Mouse (Mus musculus): ENCODE measurements around the gene Gm20388. TPM values are rescaled to one million over a fixed set of nuclear protein-coding genes. Genes with fewer than 3 reads are reported as not detected.

Gene Gm20388
- polyA plus RNA-seq, 1 experiment from 2014 or later = not detected

GRCm38 (mm10) chr8:122497016-122497734 is 2586.5 kb downstream of the Gm20388 start:
- Histone ChIP-seq H3K4me3 (no peak overlapping the region), H3K4me1 (no peaks in the 10 kb centered on the region), H3K27ac (replicated peaks) (no peak overlapping the region), H3K27me3 (no peaks in the 10 kb centered on the region), H3K9me3 (no peaks in the 10 kb centered on the region), H3K4me2 (replicated peaks) (no peak overlapping the region), H3K9ac (replicated peaks) (no peak overlapping the region), H3K36me3 (no peaks in the 10 kb centered on the region)
- no peak for ATAC-seq (replicated peaks)
- whole genome bisulfite sequencing = 81% methylated on average over 11 of the region's 12 CpGs

- WGBS = 64% methylated on average over 17 of the region's 17 CpGs
- Histone ChIP-seq H3K9me3 (no peaks in the 10 kb centered on the region), H3K4me1 (no peaks in the 10 kb centered on the region), H3K27ac (replicated peaks) (no peak overlapping the region), H3K9ac (replicated peaks) (no peak overlapping the region), H3K36me3 (no peaks in the 10 kb centered on the region), H3K4me3 (no peak overlapping the region), H3K27me3 (no peaks in the 10 kb centered on the region), H3K4me2 (replicated peaks) (no peak overlapping the region)
- no peak for ATAC-seq (replicated peaks)
Observed at GRCm38 (mm10) chr8:122497912-122498311, 2587.3 kb downstream of the Gm20388 start.

GRCm38 (mm10) chr8:122500856-122501255 is 2590.2 kb downstream of the Gm20388 start:
- WGBS = 31% methylated on average over 10 of the region's 10 CpGs
- Histone ChIP-seq H3K4me1 (no peaks in the 10 kb centered on the region), H3K9ac (replicated peaks) (no peak overlapping the region), H3K27me3 (no peaks in the 10 kb centered on the region), H3K27ac (replicated peaks) (no peak overlapping the region), H3K36me3 (no peaks in the 10 kb centered on the region), H3K4me3 (no peak overlapping the region), H3K4me2 (replicated peaks) (no peak overlapping the region), H3K9me3 (no peaks in the 10 kb centered on the region)
- ATAC-seq (replicated peaks) = peak; percentile 43; the same call in 1 of the 2 replicates

GRCm38 (mm10) chr8:122511552-122511951 is 2600.9 kb downstream of the Gm20388 start:
- Histone ChIP-seq H3K4me1 (no peaks in the 10 kb centered on the region), H3K36me3 (no peaks in the 10 kb centered on the region), H3K9me3 (no peaks in the 10 kb centered on the region), H3K9ac (replicated peaks) (no peak overlapping the region), H3K4me2 (replicated peaks) (no peak overlapping the region), H3K27ac (replicated peaks) (no peak overlapping the region), H3K4me3 (no peak overlapping the region), H3K27me3 (no peaks in the 10 kb centered on the region)
- no peak for ATAC-seq (replicated peaks)
- 85% methylated on average over 16 of the region's 16 CpGs for WGBS

- no peak for ATAC-seq (replicated peaks)
- Histone ChIP-seq H3K4me3 (no peak overlapping the region), H3K27me3 (no peaks in the 10 kb centered on the region), H3K9ac (replicated peaks) (no peak overlapping the region), H3K27ac (replicated peaks) (no peak overlapping the region), H3K9me3 (no peaks in the 10 kb centered on the region), H3K36me3 (no peaks in the 10 kb centered on the region), H3K4me2 (replicated peaks) (no peak overlapping the region), H3K4me1 (no peaks in the 10 kb centered on the region)
- WGBS = 84% methylated on average over 7 of the region's 7 CpGs
Observed at GRCm38 (mm10) chr8:122512392-122512791, 2601.8 kb downstream of the Gm20388 start.

GRCm38 (mm10) chr8:122515699-122516098 is 2605.1 kb downstream of the Gm20388 start:
- H3K27me3 ChIP-seq = no peaks in the 10 kb centered on the region
- no peaks in the 10 kb centered on the region for H3K4me1 ChIP-seq
- H3K36me3 ChIP-seq = no peaks in the 10 kb centered on the region
- no peaks in the 10 kb centered on the region for H3K9me3 ChIP-seq
- no peak overlapping the region for H3K4me2 ChIP-seq (replicated peaks)
- ATAC-seq (replicated peaks) = no peak
- H3K4me3 ChIP-seq = no peak overlapping the region
- 90% methylated on average over 14 of the region's 14 CpGs for WGBS
- H3K9ac ChIP-seq (replicated peaks) = no peak overlapping the region
- H3K27ac ChIP-seq (replicated peaks) = no peak overlapping the region

GRCm38 (mm10) chr8:122517541-122518190 is 2607.0 kb downstream of the Gm20388 start:
- H3K9me3 ChIP-seq = no peaks in the 10 kb centered on the region
- no peak overlapping the region for H3K4me2 ChIP-seq (replicated peaks)
- ATAC-seq (replicated peaks) = no peak
- no peak overlapping the region for H3K27ac ChIP-seq (replicated peaks)
- no peaks in the 10 kb centered on the region for H3K4me1 ChIP-seq
- no peak overlapping the region for H3K4me3 ChIP-seq
- no peak overlapping the region for H3K9ac ChIP-seq (replicated peaks)
- H3K36me3 ChIP-seq = no peaks in the 10 kb centered on the region
- 46% methylated on average over 6 of the region's 6 CpGs for WGBS
- no peaks in the 10 kb centered on the region for H3K27me3 ChIP-seq

- H3K9me3 ChIP-seq = no peaks in the 10 kb centered on the region
- H3K36me3 ChIP-seq = no peaks in the 10 kb centered on the region
- peaks cover 18% of the 10 kb centered on the region for H3K4me1 ChIP-seq
- no peak overlapping the region for H3K9ac ChIP-seq (replicated peaks)
- WGBS = 78% methylated on average over 11 of the region's 11 CpGs
- no peak overlapping the region for H3K4me3 ChIP-seq
- no peaks in the 10 kb centered on the region for H3K27me3 ChIP-seq
- no peak overlapping the region for H3K4me2 ChIP-seq (replicated peaks)
- H3K27ac ChIP-seq (replicated peaks) = no peak overlapping the region
- ATAC-seq (replicated peaks) = no peak
Observed at GRCm38 (mm10) chr8:122520611-122521010, 2610.0 kb downstream of the Gm20388 start.

- no peaks in the 10 kb centered on the region for H3K9me3 ChIP-seq
- no peak overlapping the region for H3K4me3 ChIP-seq
- no peak for ATAC-seq (replicated peaks)
- peaks cover 18% of the 10 kb centered on the region for H3K4me1 ChIP-seq
- H3K9ac ChIP-seq (replicated peaks) = no peak overlapping the region
- H3K4me2 ChIP-seq (replicated peaks) = no peak overlapping the region
- H3K27ac ChIP-seq (replicated peaks) = peak overlapping the region; percentile 45
- H3K27me3 ChIP-seq = no peaks in the 10 kb centered on the region
- WGBS = 67% methylated on average over 14 of the region's 14 CpGs
- no peaks in the 10 kb centered on the region for H3K36me3 ChIP-seq
Observed at GRCm38 (mm10) chr8:122522796-122523651, 2612.4 kb downstream of the Gm20388 start.

GRCm38 (mm10) chr8:122523652-122524360 is 2613.2 kb downstream of the Gm20388 start:
- Histone ChIP-seq H3K27ac (replicated peaks) (peak overlapping the region; percentile 45), H3K36me3 (no peaks in the 10 kb centered on the region), H3K9ac (replicated peaks) (0 out of 2 replicates have a peak overlapping the region, but pooled peaks have one; percentile 4), H3K9me3 (no peaks in the 10 kb centered on the region), H3K27me3 (no peaks in the 10 kb centered on the region), H3K4me1 (peaks cover 18% of the 10 kb centered on the region), H3K4me2 (replicated peaks) (peak overlapping the region; percentile 25), H3K4me3 (0 out of 2 replicates have a peak overlapping the region, but pooled peaks have one; percentile 3)
- peak; percentile 60 for ATAC-seq (replicated peaks)
- WGBS = 5% methylated on average over 23 of the region's 23 CpGs

- H3K27me3 ChIP-seq = no peaks in the 10 kb centered on the region
- ATAC-seq (replicated peaks) = no peak
- peak overlapping the region; percentile 25; the same call in 1 of the 2 replicates for H3K4me2 ChIP-seq (replicated peaks)
- H3K27ac ChIP-seq (replicated peaks) = no peak overlapping the region
- H3K36me3 ChIP-seq = no peaks in the 10 kb centered on the region
- 50% methylated on average over 6 of the region's 6 CpGs for WGBS
- peaks cover 18% of the 10 kb centered on the region for H3K4me1 ChIP-seq
- H3K9me3 ChIP-seq = no peaks in the 10 kb centered on the region
- H3K4me3 ChIP-seq = no peak overlapping the region
- H3K9ac ChIP-seq (replicated peaks) = no peak overlapping the region
Observed at GRCm38 (mm10) chr8:122524506-122524905, 2613.9 kb downstream of the Gm20388 start.

Data from forebrain, embryonic 15.5 days (tissue).